Mouse (Mus musculus) erythroblast, adult 5-6 weeks (primary cell): ENCODE measurements around the gene Olfr764-ps1. TPM values are rescaled to one million over a fixed set of nuclear protein-coding genes. Genes with fewer than 3 reads are reported as not detected.
A peak's percentile ranks its signal among the peaks of the same experiment; 100 is the strongest.
"Not testable (repeated sequence)": the region's sequence is repeated elsewhere in the genome, so short reads cannot be mapped to it uniquely, and the experiment has no call there.

Experiments used
- ATAC-seq: replicated peaks from 2 replicates; pipeline ENCODE4 v1.8.0; 2016; ENCODE audit warnings: moderate number of reproducible peaks, mild to moderate bottlenecking, moderate TSS enrichment, inconsistent platforms; ENCODE audit not compliant: poor library complexity, low FRiP score, severe bottlenecking
- total RNA-seq, 2 experiments: library from RNA; stranded (forward) in 1 of 2; stranded (reverse) in 1 of 2; fragments of 150-400 nt in 1 of 2; fragments of 200-764, 138-1000 nt in 1 of 2; gene quantifications; 2 replicates each; pipeline versions ENCODE4 v1.2.3 to v1.2.4; 2015 to 2017; ENCODE audit warnings: low replicate concordance in 2 of 2

The Olfr764-ps1 gene
- total RNA-seq (2015; ENCODE audit: low replicate concordance), result not detected in 2 replicates
- not detected in 2 replicates for total RNA-seq (2017; ENCODE audit: low replicate concordance)

DNA sequence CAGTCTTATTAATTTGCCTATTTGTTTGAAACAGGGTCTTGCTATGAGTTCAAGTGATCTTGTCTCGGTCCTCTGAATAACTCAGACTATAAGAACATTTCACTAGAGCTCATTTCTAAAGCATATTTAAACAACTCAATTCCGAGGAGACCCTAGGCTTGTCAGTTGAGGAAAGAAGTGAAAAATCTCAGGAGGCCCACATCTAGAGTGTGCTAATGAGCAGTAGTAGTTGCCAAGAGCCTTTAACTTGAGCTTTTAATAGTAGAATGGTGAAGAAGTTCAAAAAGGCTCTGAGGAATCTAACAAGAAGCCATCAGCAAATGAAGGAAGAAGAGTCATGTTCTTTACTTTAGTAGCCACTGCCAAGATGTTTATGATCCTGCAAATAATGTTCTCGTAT, at the start of gene Olfr764-ps1:
Gene Olfr764-ps1 (minus strand): TSS at position 101 of the 400 bp plus-strand sequence.
- no peak for ATAC-seq

DNA sequence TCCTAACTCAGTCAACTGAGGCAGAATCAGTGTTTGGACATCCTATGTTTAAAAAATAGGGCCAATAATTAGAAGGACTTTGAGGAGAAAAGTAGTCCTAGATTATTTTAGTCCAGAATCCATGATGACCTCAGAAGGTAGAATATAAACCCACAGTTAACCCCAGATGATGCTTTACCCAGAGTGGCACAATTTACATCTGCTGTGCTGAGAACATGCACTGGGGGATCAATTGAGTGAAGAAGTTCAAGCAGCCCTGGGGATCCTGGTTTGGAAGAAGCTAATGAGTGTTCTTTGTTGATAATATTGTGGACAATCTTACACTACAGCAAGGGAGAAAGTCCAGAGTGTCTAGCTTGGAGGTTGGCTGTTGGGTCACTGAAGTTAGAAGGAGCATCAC, 43.1 kb upstream of the Olfr764-ps1 start, which contains the start of gene Olfr767:
Gene Olfr767 (minus strand): TSS at position 101 of the 400 bp plus-strand sequence.
- not testable (repeated sequence) for ATAC-seq

DNA sequence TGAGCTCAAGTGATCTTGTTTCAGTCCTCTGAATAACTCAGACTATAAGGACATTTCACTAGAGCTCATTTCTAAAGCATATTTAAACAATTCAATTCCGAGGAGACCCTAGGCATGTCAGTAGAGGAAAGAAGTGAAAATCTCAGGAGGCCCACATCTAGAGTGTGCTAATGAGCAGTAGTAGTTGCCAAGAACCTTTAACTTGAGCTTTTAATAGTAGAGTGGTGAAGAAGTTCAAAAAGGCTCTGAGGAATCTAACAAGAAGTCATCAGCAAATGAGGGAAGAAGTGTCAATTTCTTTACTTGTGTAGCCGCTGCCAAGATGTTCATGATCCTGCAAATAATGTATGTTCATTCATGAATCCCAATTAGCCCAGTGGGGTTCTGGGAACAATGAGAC, 29.2 kb upstream of the Olfr764-ps1 start, which contains the start of gene Olfr766-ps1:
Gene Olfr766-ps1 (minus strand): TSS at position 101 of the 400 bp plus-strand sequence.
- ATAC-seq, result no peak

DNA sequence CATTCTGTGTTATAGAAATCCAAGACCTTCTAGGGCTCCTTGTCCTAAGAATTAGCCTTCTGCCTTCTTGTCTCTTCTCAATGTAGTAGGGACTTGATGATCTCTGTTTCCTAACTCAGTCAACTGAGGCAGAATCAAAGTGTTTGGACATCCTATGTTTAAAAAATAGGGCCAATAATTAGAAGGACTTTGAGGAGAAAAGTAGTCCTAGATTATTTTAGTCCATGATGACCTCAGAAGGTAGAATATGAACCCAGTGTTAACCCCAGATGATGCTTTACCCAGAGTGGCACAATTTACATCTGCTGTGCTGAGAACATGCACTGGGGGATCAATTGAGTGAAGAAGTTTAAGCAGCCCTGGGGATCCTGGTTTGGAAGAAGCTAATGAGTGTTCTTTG, 10.2 kb upstream of the Olfr764-ps1 start, which contains the start of gene Olfr765:
Gene Olfr765 (minus strand): TSS at position 101 of the 400 bp plus-strand sequence.
- not testable (repeated sequence) for ATAC-seq

DNA sequence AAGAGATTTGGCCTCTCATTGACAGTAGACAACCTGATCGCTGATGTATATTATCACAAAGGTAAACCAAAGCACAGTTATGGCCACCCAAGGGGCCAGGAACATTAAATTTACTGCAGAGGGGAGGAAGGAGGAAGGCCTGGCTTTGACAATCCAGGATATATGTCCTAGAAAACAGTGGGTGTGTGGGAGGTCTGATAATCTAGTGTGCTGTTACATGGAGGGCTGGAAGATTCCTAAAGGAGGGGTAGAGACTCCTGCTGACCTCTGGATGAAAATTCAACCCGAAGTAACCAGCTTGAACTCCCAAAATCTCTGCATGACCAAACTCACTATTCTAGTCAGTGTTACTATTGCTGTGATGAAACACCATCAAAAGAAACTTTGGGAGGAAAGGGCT, 11.4 kb downstream of the Olfr764-ps1 start:
- ATAC-seq, result no peak

DNA sequence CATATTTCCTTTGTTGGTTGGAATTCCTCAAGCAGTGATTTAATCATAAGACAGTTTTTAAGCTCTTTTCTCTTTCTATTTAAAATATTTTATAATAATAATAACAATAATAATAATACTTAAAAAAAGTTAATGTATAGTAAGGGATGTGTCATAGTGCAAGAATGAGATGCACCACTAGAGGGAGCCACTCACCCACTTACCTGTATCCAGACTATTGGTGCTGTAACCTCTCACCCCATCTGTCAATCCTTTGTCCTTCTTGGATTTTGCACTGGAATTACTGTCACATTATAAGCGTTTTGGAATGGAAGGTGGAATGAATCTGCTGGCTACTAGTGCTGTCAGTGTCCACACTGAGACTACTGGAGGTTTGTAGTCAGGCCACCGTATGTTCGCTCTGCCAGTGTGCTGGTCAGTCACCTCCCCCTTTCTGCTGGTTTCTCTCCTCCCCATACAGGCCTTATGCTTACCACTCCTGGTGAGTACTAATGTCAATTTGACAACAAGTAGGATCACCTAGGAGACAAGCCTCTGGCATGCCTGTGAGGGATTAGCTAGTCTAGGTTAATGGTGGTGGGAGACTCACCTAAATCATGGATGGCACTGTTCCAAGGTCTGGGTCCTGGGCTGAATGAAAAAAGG, 13.6 kb downstream of the Olfr764-ps1 start:
- ATAC-seq, result peak; percentile 60

DNA sequence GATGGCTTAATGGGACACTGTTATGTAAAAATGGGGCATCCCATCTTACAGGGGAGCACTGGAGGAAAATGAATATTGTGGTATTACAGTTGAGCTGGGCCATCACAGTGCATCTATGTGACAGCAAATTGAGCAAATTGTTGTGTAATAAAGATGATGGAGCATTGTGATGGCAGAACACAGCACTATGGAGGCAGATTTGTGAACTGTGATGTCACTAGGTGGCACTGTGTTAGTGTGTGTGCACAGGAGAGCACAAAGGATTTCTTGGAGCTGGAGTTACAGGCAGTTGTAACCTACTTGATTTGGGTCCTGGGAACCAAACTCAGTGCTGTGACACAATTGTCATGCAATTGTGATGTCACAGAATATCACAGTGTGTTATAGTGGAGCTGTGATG, 16.4 kb downstream of the Olfr764-ps1 start:
- no peak for ATAC-seq

DNA sequence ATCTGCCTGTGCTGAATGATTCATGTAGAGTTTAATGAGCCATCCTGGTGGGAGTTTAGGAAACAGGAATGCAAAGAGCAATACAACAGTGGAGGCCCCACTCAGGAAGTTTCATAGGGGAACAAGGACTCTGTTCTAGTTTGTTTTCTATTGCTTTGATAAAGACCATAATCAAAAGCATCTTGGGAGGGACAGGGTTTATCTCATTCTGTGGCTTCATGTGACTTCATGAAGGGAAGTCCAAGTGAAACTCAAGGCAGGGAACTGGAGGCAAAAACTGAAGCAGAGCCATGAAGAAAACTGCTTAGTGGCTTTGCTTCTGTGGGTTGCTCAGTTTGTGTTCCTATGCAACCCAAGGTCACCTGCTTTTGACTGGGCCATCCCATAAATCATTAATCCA, 25.2 kb downstream of the Olfr764-ps1 start:
- no peak for ATAC-seq

DNA sequence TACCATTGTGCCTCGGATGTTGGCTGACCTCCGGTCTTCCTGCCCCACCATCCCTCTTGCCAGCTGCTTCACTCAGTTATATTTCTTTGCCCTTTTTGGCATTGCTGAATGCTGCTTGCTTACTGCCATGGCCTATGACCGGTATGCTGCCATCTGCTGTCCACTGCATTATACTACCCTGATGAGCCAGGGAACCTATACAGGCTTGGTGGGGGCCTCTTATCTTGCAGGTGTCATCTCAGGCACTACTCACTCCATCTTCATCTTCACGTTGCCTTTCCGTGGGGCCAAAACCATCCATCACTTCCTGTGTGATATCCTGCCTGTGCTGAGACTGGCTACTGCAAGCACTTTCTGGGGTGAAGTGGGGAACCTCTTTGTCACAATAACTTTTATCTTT, 28.2 kb downstream of the Olfr764-ps1 start:
- ATAC-seq, result 0 out of 2 replicates have a peak, but pooled peaks have one; percentile 49

DNA sequence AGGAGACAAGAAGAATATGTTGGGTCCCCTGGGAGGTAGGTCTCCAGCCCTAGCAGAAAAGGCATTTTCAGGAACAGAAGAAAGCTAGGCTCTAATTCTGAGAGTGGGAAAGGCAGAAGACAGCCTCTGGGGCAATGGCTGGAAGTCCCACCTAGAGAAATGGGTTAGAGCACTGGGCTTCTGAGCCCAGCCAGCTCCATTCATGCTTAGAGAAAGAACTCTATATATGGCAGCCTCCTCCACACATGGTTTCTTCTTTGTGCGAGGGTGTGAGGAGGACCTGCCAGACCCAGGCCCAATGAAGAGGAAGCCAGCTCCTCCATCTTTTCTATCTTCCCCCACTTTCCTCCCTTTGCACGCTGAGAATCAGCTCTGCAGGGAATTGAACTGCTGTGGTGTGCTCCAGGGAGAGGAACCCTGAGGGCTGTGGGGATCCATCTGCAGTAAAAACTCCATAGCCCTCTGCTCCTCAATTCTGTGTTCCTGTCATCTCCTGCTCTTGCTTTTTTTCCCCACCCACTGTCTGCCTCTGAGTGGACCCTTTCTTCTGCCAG, 29.3 kb downstream of the Olfr764-ps1 start, which contains the start of gene Olfr763:
Gene Olfr763 (plus strand): TSS at position 504 of the 554 bp plus-strand sequence.
- no peak for ATAC-seq

DNA sequence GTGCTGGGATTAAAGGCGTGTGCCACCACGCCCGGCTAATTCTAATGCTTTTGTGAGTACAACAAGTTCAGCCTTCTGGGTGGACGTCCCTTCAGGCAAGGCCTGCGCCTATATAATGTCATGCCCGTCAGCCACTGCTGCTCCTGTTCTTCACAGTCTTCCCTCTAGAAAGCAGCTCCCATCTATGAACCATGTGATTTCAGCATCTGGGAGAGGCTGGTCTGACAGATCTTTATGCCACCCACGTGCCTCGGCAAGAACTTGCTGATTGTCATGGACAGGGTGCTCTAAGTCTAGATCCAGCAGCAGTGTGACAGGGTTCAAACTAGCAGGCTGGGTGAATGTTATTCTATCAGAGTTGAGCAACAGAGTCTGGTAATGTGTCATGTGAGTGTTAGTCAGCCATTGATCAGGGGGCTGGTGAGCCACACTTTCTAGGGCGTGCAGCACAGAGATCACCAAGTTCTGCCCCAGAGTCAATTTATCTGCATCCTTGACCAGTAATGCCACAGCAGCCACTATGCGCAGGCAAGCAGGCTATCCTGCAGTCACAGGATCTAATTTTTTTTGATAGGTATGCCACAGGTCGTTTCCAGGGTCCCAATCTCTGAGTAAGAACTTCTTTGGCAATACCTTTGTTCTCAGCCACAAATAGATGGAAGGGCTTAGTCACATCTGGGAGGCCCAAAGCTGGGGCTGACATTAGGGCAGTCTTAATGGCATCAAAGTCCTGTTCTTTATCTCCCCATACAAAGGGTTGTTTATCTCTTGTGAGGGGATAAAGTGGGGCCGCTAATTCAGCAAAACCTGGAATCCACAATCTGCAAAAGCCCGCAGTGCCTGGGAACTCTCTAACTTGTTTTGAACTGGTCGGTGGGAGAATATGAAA, 35.4 kb downstream of the Olfr764-ps1 start:
- no peak for ATAC-seq

DNA sequence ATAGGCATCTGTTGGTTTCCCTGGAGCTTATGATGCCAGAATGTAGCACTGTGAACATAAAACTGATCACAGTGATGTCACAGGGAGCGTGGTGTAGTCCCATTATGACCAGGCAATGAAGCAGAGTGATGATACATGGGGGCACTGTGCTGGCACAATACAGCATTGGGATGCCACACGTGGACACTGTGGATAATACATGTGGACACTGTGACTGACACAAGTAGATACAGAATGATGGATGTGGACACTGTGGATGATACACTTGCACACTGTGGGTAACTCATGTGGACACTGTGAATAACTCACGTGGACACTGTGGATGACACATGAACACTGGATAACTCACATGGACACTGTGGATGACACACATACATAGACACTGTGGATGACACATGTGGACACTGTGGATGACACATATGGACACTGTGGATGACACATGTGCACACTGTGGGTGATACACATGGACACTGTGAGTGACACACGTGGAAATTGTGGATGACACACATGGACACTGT, 43.1 kb downstream of the Olfr764-ps1 start:
- no peak for ATAC-seq

DNA sequence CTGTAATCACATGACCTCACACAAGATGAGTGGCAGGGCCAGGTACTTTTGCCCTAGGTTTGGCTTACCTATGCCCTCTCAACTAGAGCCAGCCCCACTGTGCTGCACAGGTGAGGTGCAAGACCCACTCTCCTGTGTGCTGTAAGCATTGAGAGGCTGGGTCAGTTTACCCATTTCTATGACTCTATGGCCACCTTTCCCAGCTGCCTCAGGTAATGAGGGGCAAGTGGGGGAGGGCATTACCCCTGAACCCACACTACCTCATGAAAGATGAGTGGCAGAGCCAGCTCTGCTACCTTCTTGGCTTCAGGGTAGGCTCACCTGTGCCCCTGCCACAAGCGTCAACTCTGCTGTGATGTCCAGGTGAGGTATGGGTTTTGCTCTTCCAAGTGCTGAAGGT, 43.9 kb downstream of the Olfr764-ps1 start:
- no peak for ATAC-seq

DNA sequence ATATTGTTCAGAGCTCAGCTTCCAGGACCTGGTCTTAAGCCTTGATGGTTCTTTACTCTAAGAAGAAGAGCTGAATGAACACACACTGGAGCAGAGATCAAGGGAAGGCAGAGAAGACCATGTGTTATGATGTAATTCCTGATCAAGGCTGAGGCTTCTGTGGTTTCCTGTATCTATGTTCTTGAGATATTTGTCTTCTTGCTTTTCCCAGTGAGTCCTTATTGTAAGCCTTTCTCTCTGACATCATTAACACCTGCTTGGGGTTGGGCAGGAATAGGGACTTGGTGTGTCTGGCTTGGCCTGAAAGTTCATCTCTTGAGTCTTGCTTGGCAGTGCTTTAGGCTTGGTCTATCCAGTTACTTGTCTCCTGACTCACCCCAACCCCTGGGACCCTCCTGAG, 48.7 kb downstream of the Olfr764-ps1 start:
- no peak for ATAC-seq

DNA sequence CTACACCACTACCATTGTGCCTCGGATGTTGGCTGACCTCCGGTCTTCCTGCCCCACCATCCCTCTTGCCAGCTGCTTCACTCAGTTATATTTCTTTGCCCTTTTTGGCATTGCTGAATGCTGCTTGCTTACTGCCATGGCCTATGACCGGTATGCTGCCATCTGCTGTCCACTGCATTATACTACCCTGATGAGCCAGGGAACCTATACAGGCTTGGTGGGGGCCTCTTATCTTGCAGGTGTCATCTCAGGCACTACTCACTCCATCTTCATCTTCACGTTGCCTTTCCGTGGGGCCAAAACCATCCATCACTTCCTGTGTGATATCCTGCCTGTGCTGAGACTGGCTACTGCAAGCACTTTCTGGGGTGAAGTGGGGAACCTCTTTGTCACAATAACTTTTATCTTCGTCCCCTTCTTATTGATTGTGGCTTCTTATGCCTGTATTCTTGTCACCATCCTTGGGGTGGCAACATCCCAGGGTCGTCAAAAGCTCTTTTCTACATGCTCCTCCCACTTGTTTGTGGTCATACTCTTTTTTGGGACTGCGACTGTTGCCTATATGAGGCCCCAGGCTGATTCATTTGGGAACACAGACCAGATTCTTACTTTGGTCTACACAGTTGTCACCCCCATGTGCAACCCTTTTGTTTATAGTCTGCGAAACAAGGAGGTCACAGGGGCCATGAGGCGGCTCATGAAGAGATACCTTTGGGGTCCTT, 49.4 kb downstream of the Olfr764-ps1 start:
- not testable (repeated sequence) for ATAC-seq

DNA sequence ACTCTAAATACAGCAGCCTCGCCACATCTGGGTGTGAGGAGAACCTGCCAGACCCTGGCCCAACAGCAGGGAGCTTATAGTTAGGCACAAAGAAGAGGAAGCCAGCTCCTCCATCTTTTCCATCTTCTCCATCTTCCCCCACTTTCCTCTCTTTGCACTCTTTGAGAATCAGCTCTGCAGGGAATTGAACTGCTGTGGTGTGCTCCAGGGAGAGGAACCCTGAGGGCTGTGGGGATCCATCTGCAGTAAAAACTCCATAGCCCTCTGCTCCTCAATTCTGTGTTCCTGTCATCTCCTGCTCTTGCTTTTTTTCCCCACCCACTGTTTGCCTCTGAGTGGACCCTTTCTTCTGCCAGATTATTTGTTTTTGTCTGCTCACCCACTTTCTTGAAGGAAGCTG, 50.6 kb downstream of the Olfr764-ps1 start, which contains the start of gene Olfr9:
Gene Olfr9 (plus strand): TSS at position 301 of the 400 bp plus-strand sequence.
- not testable (repeated sequence) for ATAC-seq
